Mouse (Mus musculus) neural tube, embryonic 14.5 days (tissue): ENCODE results near the gene Gm45837. TPM values are rescaled to one million over a fixed set of nuclear protein-coding genes. Genes with fewer than 3 reads are reported as not detected.

ENCODE experiments used
- ATAC-seq: fragments of 200-750 bp; cut with Nextera tagmentation; 2 replicates; pipeline ENCODE4 v1.8.0; 2017; ENCODE audit warnings: low read depth, mild to moderate bottlenecking, moderate TSS enrichment, moderate library complexity
- H3K27ac ChIP-seq: fragments of 300-500 bp; sonication (generic); 2 replicates; pipeline ENCODE4 v1.5.1; 2014; ENCODE audit warnings: low read depth, mild to moderate bottlenecking, control low read depth, low read length, moderate library complexity, mixed read lengths
- H3K27me3 ChIP-seq: fragments of 300-500 bp; sonication (generic); 2 replicates; pipeline ENCODE4 v1.6.1; 2014; ENCODE audit warnings: low read length; ENCODE audit not compliant: control insufficient read depth, insufficient read depth
- H3K36me3 ChIP-seq: fragments of 300-500 bp; sonication (generic); 2 replicates; pipeline ENCODE4 v1.6.1; 2014; ENCODE audit warnings: low read length, mixed read lengths; ENCODE audit not compliant: control insufficient read depth, insufficient read depth
- H3K4me1 ChIP-seq: fragments of 300-500 bp; sonication (generic); 2 replicates; pipeline ENCODE4 v1.6.1; 2014; ENCODE audit warnings: low read length; ENCODE audit not compliant: control insufficient read depth, insufficient read depth
- H3K4me2 ChIP-seq: fragments of 300-500 bp; sonication (generic); 2 replicates; pipeline ENCODE4 v1.6.1; 2014; ENCODE audit warnings: mild to moderate bottlenecking, low read depth, low read length, control low read depth
- H3K4me3 ChIP-seq: fragments of 300-500 bp; sonication (generic); 2 replicates; pipeline ENCODE4 v1.5.1; 2014; ENCODE audit warnings: low read depth, low read length, control low read depth, mixed read lengths
- H3K9ac ChIP-seq: fragments of 300-500 bp; sonication (generic); replicated peaks from 2 replicates; pipeline ENCODE4 v1.6.1; 2014; ENCODE audit warnings: low read depth, mild to moderate bottlenecking, control low read depth, low read length, mixed read lengths
- H3K9me3 ChIP-seq: fragments of 300-500 bp; sonication (generic); 2 replicates; pipeline ENCODE4 v1.6.1; 2016; ENCODE audit warnings: low read length; ENCODE audit not compliant: control insufficient read depth
- WGBS: fragments of 180-500 bp; shearing (Covaris S2); extraction: QIAGEN DNeasy Blood & Tissue Kit; methylation state at CpG from one replicate; pipeline ENCODE4 v1.1.7; 2014; 5-methylcytosine and 5-hydroxymethylcytosine counted together
- polyA plus RNA-seq: library from polyadenylated mRNA; unstranded; fragments of >200 nt; fragmentation: Nextera tagmentation; extraction: Ambion mirVana; gene quantifications from 2 replicates; pipeline ENCODE4 v1.2.1, GENCODE M21; 2014

Gm45837 gene
- polyA plus RNA-seq, 1 experiment from 2014 or later: not detected

- Histone ChIP-seq H3K36me3 (no peaks in the 10 kb centered on the region), H3K27ac (peak overlapping the region; percentile 39; the same call in 1 of the 2 replicates), H3K9me3 (no peaks in the 10 kb centered on the region), H3K9ac (no peak overlapping the region), H3K4me1 (peaks cover 5% of the 10 kb centered on the region; the same call in 1 of the 2 replicates), H3K4me3 (no peak overlapping the region), H3K4me2 (no peak overlapping the region), H3K27me3 (no peaks in the 10 kb centered on the region)
- peak; percentile 77; the same call in 1 of the 2 replicates for ATAC-seq
- WGBS: 45% methylated on average over 10 of the region's 10 CpGs
Measured at GRCm38 (mm10) chr7:101376701-101377340, 33.9 kb upstream of the Gm45837 start.

DNA sequence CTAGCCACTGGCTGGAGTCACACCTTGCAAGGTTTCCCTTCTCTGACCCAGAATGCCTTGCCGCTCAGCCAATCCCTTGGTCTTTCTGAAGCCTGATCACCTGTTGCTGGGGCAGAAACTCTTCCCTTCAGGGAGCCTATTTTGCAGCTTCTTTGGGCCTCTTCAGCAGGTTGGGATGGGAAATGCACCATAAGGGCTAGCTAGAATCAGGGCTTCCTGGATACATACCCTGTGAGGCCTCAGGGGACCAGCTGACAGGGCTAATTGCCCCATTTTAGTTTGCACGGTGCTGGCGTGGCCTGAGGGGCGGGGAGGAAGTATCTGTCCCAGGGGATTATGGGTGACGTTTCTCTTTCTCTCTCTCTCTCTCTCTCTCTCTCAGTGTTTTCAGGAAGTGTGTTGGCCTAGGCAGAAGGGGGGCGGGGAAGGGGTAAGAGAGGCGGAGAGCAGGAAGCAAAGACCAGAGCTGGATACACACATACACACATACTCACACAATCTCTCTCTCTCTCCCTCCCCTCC, 32.9 kb upstream of the Gm45837 start:
- no peaks in the 10 kb centered on the region for H3K27me3 ChIP-seq
- no peak overlapping the region for H3K4me3 ChIP-seq
- H3K4me1 ChIP-seq: peaks cover 5% of the 10 kb centered on the region; the same call in 1 of the 2 replicates
- no peak overlapping the region for H3K4me2 ChIP-seq
- WGBS: 33% methylated on average over 7 of the region's 7 CpGs
- ATAC-seq: no peak
- H3K9ac ChIP-seq: no peak overlapping the region; the same call in 1 of the 2 replicates
- H3K9me3 ChIP-seq: no peaks in the 10 kb centered on the region
- no peaks in the 10 kb centered on the region for H3K36me3 ChIP-seq
- no peak overlapping the region for H3K27ac ChIP-seq

DNA sequence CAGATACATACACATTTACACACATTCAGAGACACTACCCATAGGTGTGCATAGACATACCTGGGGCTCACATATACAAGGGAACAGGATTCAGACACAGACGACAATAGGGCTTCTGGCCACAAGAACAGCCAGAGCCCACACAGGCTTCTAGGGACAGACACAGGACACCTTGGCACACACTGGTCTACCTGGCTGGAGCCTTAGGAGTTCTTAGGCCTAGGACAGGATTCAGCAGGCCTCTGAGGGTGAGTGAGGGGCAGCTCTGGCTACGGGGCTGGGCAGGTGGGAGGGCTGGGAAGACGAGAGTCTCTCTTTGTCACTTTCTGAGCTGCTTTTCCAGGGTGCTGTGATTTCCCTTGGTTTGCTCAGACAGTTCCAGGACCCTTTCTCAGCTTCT, 32.4 kb upstream of the Gm45837 start:
- Histone ChIP-seq H3K4me3 (no peak overlapping the region), H3K9ac (peak overlapping the region; percentile 29; the same call in 1 of the 2 replicates), H3K4me1 (peaks cover 5% of the 10 kb centered on the region; the same call in 1 of the 2 replicates), H3K9me3 (no peaks in the 10 kb centered on the region), H3K27me3 (no peaks in the 10 kb centered on the region), H3K27ac (no peak overlapping the region), H3K4me2 (no peak overlapping the region), H3K36me3 (no peaks in the 10 kb centered on the region)
- ATAC-seq: no peak
- 67% methylated on average over 3 of the region's 3 CpGs for WGBS

GRCm38 (mm10) chr7:101378796-101379465, 31.8 kb upstream of the Gm45837 start:
- Histone ChIP-seq H3K36me3 (no peaks in the 10 kb centered on the region), H3K4me2 (no peak overlapping the region), H3K27ac (no peak overlapping the region), H3K9me3 (no peaks in the 10 kb centered on the region), H3K4me1 (peaks cover 5% of the 10 kb centered on the region; the same call in 1 of the 2 replicates), H3K27me3 (no peaks in the 10 kb centered on the region), H3K4me3 (no peak overlapping the region), H3K9ac (no peak overlapping the region)
- no peak for ATAC-seq
- WGBS: 67% methylated on average over 5 of the region's 5 CpGs

- 85% methylated on average over 2 of the region's 2 CpGs for WGBS
- Histone ChIP-seq H3K9ac (no peak overlapping the region), H3K27ac (no peak overlapping the region), H3K36me3 (no peaks in the 10 kb centered on the region), H3K9me3 (no peaks in the 10 kb centered on the region), H3K4me3 (no peak overlapping the region), H3K4me1 (peaks cover 5% of the 10 kb centered on the region; the same call in 1 of the 2 replicates), H3K27me3 (no peaks in the 10 kb centered on the region), H3K4me2 (no peak overlapping the region)
- no peak for ATAC-seq
Measured at GRCm38 (mm10) chr7:101379732-101380131, 31.0 kb upstream of the Gm45837 start.

- H3K4me2 ChIP-seq: no peak overlapping the region
- no peak for ATAC-seq
- WGBS: 90% methylated on average over 6 of the region's 6 CpGs
- no peaks in the 10 kb centered on the region for H3K27me3 ChIP-seq
- no peak overlapping the region for H3K9ac ChIP-seq
- H3K4me3 ChIP-seq: no peak overlapping the region
- H3K9me3 ChIP-seq: no peaks in the 10 kb centered on the region
- H3K27ac ChIP-seq: no peak overlapping the region
- no peaks in the 10 kb centered on the region for H3K36me3 ChIP-seq
- peaks cover 9% of the 10 kb centered on the region; the same call in 1 of the 2 replicates for H3K4me1 ChIP-seq
Measured at GRCm38 (mm10) chr7:101381512-101381911, 29.2 kb upstream of the Gm45837 start.

GRCm38 (mm10) chr7:101382378-101382777, 28.3 kb upstream of the Gm45837 start:
- Histone ChIP-seq H3K4me1 (peaks cover 4% of the 10 kb centered on the region; the same call in 1 of the 2 replicates), H3K4me3 (no peak overlapping the region), H3K9me3 (no peaks in the 10 kb centered on the region), H3K36me3 (no peaks in the 10 kb centered on the region), H3K4me2 (no peak overlapping the region), H3K27ac (no peak overlapping the region), H3K9ac (no peak overlapping the region), H3K27me3 (no peaks in the 10 kb centered on the region)
- WGBS: 54% methylated on average over 8 of the region's 8 CpGs
- ATAC-seq: peak; percentile 26; the same call in 1 of the 2 replicates

DNA sequence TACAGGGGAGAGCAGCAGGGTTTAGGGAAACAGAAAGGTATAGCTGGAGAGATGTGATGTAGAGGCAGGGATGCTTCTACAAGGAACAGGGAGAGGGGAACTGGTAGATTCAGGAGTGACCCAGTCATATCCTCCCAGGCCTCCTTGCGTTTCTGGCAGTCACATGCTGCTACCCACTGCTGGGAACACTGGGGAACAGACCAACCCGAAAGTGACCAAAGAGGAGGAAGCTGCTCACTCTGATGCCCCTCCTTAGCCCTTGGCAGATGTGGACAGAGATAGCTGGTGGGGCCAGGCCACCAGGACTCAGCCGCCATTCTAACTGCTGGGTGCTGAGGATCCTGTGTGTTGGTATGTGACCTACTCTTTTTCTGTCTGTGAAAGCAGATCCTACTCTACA, 26.9 kb upstream of the Gm45837 start:
- Histone ChIP-seq H3K9me3 (no peaks in the 10 kb centered on the region), H3K27ac (no peak overlapping the region), H3K9ac (no peak overlapping the region), H3K36me3 (no peaks in the 10 kb centered on the region), H3K27me3 (no peaks in the 10 kb centered on the region), H3K4me1 (0 out of 2 replicates have a peak, but pooled peaks cover 4% of the 10 kb centered on the region), H3K4me2 (no peak overlapping the region), H3K4me3 (no peak overlapping the region)
- WGBS: 74% methylated on average over 3 of the region's 3 CpGs
- ATAC-seq: no peak

DNA sequence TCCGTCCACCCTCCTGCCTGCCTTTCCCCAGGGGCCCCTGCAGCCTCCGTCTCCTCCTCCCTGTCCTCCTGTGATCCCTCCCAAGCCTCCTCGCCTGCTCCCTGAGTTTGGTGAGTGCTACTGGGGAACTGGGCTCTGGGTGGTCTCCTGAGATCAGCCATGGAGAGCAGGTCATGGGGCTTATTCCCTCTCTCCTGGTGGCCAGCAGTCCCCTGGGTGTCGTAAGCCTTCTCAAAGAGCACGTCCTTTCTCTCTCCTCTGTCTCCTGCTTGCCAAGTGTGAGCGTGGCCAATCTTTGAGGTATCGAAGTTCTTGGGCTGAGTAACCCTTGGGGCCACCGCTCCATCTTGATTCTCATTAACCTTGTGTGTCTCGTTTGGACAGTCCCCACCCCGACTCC, 25.8 kb upstream of the Gm45837 start:
- H3K36me3 ChIP-seq: no peaks in the 10 kb centered on the region
- H3K4me1 ChIP-seq: 0 out of 2 replicates have a peak, but pooled peaks cover 4% of the 10 kb centered on the region
- H3K4me2 ChIP-seq: no peak overlapping the region
- H3K4me3 ChIP-seq: no peak overlapping the region
- 0 out of 2 replicates have a peak overlapping the region, but pooled peaks have one; percentile 3 for H3K9ac ChIP-seq
- no peaks in the 10 kb centered on the region for H3K27me3 ChIP-seq
- H3K27ac ChIP-seq: no peak overlapping the region
- 62% methylated on average over 10 of the region's 10 CpGs for WGBS
- no peaks in the 10 kb centered on the region for H3K9me3 ChIP-seq
- ATAC-seq: no peak
